Mouse (Mus musculus): ENCODE measurements around the gene Fgfr1op2. TPM values are rescaled to one million over a fixed set of nuclear protein-coding genes. Genes with fewer than 3 reads are reported as not detected.

The Fgfr1op2 gene
- polyA plus RNA-seq (2011; ENCODE audit: insufficient read depth, insufficient read length, low read depth, missing spikeins) = 56.7 and 71.5 TPM in 2 replicates

DNA sequence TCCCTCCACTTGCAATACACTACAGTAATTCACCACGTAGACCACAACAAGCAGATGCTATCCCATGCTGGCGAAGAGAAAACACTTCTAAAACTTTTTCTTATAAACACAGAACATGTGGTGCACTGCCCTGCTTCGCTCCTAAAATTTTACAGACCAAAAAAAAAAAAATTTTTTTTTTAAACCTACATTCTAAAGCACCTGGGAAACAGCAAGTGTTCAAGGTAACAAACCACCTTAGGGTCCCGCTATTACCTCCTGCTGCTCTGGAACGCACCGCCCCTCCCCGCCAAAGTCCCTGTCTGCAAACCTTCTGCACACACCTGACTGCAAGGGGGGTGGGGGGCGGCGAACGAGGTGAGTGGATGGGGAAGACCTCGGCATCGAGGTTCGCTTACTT lies at the start of gene Fgfr1op2:
Gene Fgfr1op2, plus strand, starts transcription at position 301 of the 400 bp plus-strand sequence.
- peak within 1 kb of the TSS; percentile 62 for H3K27ac ChIP-seq (ENCODE audit: insufficient read depth, low read length)
- H3K4me3 ChIP-seq (ENCODE audit: low read depth, low read length) = peak within 1 kb of the TSS; percentile 98
- peak within 1 kb of the TSS; percentile 88 for H3K9ac ChIP-seq (ENCODE audit: low read depth, poor library complexity, severe bottlenecking)
- H3K4me1 ChIP-seq (ENCODE audit: control insufficient read depth, insufficient read depth, low read length) = peaks cover 3% of the 10 kb centered on the region
- no peak for TF ChIP-seq EP300 (IDR thresholded peaks at IDR 0.05; ENCODE audit: insufficient read depth, low read depth, low read length)
- no peak for TF ChIP-seq POLR2A (IDR thresholded peaks at IDR 0.05; ENCODE audit: insufficient read depth, low read length)
- TF ChIP-seq CTCF (IDR thresholded peaks at IDR 0.05; ENCODE audit: low read depth, low read length) = no peak
- H3K27me3 ChIP-seq (ENCODE audit: control insufficient read depth, insufficient read depth, low read length, poor library complexity, severe bottlenecking) = no peaks in the 10 kb centered on the region
- H3K9me3 ChIP-seq (replicated peaks; ENCODE audit: control insufficient read depth, insufficient read depth, low read length, poor library complexity, severe bottlenecking) = no peaks in the 10 kb centered on the region
- peaks cover 7% of the 10 kb centered on the region for H3K36me3 ChIP-seq (ENCODE audit: control insufficient read depth, insufficient read depth, low read length, poor library complexity, severe bottlenecking)

DNA sequence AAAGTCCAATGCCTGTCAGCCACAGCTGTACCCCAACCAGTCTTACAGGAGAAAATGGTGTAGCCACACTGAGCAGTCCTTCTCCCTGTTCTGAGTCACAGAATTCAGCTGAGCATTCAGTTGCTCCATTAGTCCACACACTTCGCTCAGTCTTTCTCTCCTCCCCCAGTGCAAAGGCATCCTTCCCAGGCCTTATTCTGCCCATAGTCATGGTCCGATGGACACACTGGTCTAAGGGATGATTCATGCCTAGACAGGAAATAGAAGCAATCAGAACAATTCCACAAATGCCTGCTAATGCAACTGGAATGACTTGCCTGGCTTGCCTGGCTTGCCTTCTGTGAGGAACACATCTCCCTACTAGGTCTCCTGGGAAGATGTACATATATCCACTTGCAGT lies 49.5 kb upstream of the Fgfr1op2 start:
- H3K4me3 ChIP-seq (ENCODE audit: low read depth, low read length) = no peak overlapping the region
- H3K27me3 ChIP-seq (ENCODE audit: control insufficient read depth, insufficient read depth, low read length, poor library complexity, severe bottlenecking) = no peaks in the 10 kb centered on the region
- H3K36me3 ChIP-seq (ENCODE audit: control insufficient read depth, insufficient read depth, low read length, poor library complexity, severe bottlenecking) = no peaks in the 10 kb centered on the region
- no peak overlapping the region for H3K27ac ChIP-seq (ENCODE audit: insufficient read depth, low read length)
- H3K9ac ChIP-seq (ENCODE audit: low read depth, poor library complexity, severe bottlenecking) = no peak overlapping the region
- no peaks in the 10 kb centered on the region for H3K4me1 ChIP-seq (ENCODE audit: control insufficient read depth, insufficient read depth, low read length)
- TF ChIP-seq EP300 (IDR thresholded peaks at IDR 0.05; ENCODE audit: insufficient read depth, low read depth, low read length) = no peak
- no peak for TF ChIP-seq CTCF (IDR thresholded peaks at IDR 0.05; ENCODE audit: low read depth, low read length)
- no peak for TF ChIP-seq POLR2A (IDR thresholded peaks at IDR 0.05; ENCODE audit: insufficient read depth, low read length)
- no peaks in the 10 kb centered on the region for H3K9me3 ChIP-seq (replicated peaks; ENCODE audit: control insufficient read depth, insufficient read depth, low read length, poor library complexity, severe bottlenecking)

DNA sequence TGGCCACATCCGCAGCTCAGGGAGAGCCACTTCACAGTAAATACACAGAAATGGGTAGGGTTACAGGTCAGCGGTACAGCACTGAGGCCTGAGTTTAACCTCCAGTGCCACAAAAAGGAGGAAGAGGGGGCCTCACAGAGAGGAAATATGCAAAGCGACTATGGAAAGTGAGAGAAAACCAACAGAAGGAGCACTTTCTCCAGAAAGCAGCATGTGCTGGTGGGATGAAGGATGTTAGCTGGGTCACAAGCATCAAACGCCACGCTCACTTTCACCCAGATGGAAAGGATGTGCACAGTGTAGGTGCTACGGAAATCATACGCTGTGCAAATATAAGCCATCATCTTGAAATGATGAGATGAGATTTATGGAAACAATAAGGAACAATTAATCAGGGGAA lies 46.6 kb upstream of the Fgfr1op2 start:
- Histone ChIP-seq H3K36me3 (ENCODE audit: control insufficient read depth, insufficient read depth, low read length, poor library complexity, severe bottlenecking) (no peaks in the 10 kb centered on the region), H3K27ac (ENCODE audit: insufficient read depth, low read length) (no peak overlapping the region), H3K27me3 (ENCODE audit: control insufficient read depth, insufficient read depth, low read length, poor library complexity, severe bottlenecking) (no peaks in the 10 kb centered on the region), H3K9me3 (replicated peaks; ENCODE audit: control insufficient read depth, insufficient read depth, low read length, poor library complexity, severe bottlenecking) (no peaks in the 10 kb centered on the region), H3K4me1 (ENCODE audit: control insufficient read depth, insufficient read depth, low read length) (no peaks in the 10 kb centered on the region), H3K4me3 (ENCODE audit: low read depth, low read length) (no peak overlapping the region), H3K9ac (ENCODE audit: low read depth, poor library complexity, severe bottlenecking) (no peak overlapping the region)
- TF ChIP-seq POLR2A (IDR thresholded peaks at IDR 0.05; ENCODE audit: insufficient read depth, low read length) = no peak
- TF ChIP-seq CTCF (IDR thresholded peaks at IDR 0.05; ENCODE audit: low read depth, low read length) = no peak
- no peak for TF ChIP-seq EP300 (IDR thresholded peaks at IDR 0.05; ENCODE audit: insufficient read depth, low read depth, low read length)

DNA sequence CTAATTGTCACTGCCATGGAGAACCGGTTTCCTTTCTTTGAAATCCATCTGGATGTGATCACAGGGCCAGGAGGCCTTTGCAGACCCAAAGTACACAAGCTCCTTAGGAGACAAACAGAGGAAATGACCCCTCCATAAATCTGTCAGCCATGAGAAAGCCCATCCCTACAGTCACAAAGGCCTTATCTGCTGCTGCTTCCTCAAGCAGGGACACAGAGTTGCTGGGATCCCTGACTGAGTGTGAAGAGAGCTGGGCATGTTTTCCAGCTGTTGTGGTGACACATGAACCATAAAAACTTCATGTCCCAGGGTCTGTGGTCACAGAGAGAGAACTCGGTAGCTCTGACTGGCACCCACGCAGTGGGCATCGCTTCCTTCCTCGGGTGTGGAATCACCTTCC lies 46.2 kb upstream of the Fgfr1op2 start:
- no peak overlapping the region for H3K4me3 ChIP-seq (ENCODE audit: low read depth, low read length)
- no peak overlapping the region for H3K27ac ChIP-seq (ENCODE audit: insufficient read depth, low read length)
- no peak overlapping the region for H3K9ac ChIP-seq (ENCODE audit: low read depth, poor library complexity, severe bottlenecking)
- H3K4me1 ChIP-seq (ENCODE audit: control insufficient read depth, insufficient read depth, low read length) = no peaks in the 10 kb centered on the region
- no peak for TF ChIP-seq POLR2A (IDR thresholded peaks at IDR 0.05; ENCODE audit: insufficient read depth, low read length)
- TF ChIP-seq CTCF (IDR thresholded peaks at IDR 0.05; ENCODE audit: low read depth, low read length) = no peak
- no peak for TF ChIP-seq EP300 (IDR thresholded peaks at IDR 0.05; ENCODE audit: insufficient read depth, low read depth, low read length)
- H3K9me3 ChIP-seq (replicated peaks; ENCODE audit: control insufficient read depth, insufficient read depth, low read length, poor library complexity, severe bottlenecking) = no peaks in the 10 kb centered on the region; the same call in 1 of the 2 replicates
- no peaks in the 10 kb centered on the region for H3K36me3 ChIP-seq (ENCODE audit: control insufficient read depth, insufficient read depth, low read length, poor library complexity, severe bottlenecking)
- H3K27me3 ChIP-seq (ENCODE audit: control insufficient read depth, insufficient read depth, low read length, poor library complexity, severe bottlenecking) = no peaks in the 10 kb centered on the region

DNA sequence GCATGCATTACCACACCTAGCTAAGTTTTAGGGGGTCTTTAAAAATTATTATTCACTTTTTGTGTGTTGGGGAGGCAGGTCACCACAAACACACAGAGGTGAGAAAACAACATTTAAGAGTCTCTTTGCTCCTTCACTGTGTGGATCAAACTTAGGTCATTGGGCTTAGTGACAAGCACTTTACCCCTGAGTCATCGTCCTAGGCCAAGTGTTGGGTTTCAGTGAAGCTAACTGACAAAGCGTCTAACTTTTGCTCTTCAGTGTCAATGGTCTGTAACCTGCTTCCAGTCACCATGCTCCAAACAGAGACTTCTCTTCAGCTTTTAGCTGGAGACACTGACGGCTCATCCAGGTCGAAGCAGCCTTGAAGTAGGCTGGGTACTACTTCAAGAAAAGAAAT lies 43.9 kb upstream of the Fgfr1op2 start:
- Histone ChIP-seq H3K9me3 (replicated peaks; ENCODE audit: control insufficient read depth, insufficient read depth, low read length, poor library complexity, severe bottlenecking) (no peaks in the 10 kb centered on the region; the same call in 1 of the 2 replicates), H3K4me1 (ENCODE audit: control insufficient read depth, insufficient read depth, low read length) (no peaks in the 10 kb centered on the region), H3K36me3 (ENCODE audit: control insufficient read depth, insufficient read depth, low read length, poor library complexity, severe bottlenecking) (no peaks in the 10 kb centered on the region), H3K27me3 (ENCODE audit: control insufficient read depth, insufficient read depth, low read length, poor library complexity, severe bottlenecking) (no peaks in the 10 kb centered on the region), H3K9ac (ENCODE audit: low read depth, poor library complexity, severe bottlenecking) (no peak overlapping the region), H3K27ac (ENCODE audit: insufficient read depth, low read length) (no peak overlapping the region), H3K4me3 (ENCODE audit: low read depth, low read length) (no peak overlapping the region)
- TF ChIP-seq POLR2A (IDR thresholded peaks at IDR 0.05; ENCODE audit: insufficient read depth, low read length) = no peak
- TF ChIP-seq CTCF (IDR thresholded peaks at IDR 0.05; ENCODE audit: low read depth, low read length) = no peak
- TF ChIP-seq EP300 (IDR thresholded peaks at IDR 0.05; ENCODE audit: insufficient read depth, low read depth, low read length) = no peak

DNA sequence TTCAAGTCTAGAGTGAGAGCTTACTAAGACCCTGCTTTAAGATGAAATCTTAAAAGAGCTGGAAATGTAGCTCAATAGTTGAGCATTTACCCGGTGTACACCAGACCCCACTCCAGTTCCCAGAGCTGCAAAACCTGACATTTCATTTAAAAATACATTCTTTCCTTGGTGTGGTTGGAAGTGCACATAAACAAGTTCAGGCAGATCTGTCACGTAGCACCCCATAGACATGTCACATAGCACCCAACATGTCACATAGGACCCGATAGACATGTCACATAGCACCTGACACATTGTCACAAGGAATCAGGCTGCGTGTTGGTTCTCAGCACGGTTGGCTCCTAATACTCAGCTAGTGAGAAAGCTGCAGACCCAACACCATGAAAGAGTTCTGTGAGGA lies 41.5 kb upstream of the Fgfr1op2 start:
- no peak for TF ChIP-seq CTCF (IDR thresholded peaks at IDR 0.05; ENCODE audit: low read depth, low read length)
- H3K4me1 ChIP-seq (ENCODE audit: control insufficient read depth, insufficient read depth, low read length) = no peaks in the 10 kb centered on the region
- H3K36me3 ChIP-seq (ENCODE audit: control insufficient read depth, insufficient read depth, low read length, poor library complexity, severe bottlenecking) = no peaks in the 10 kb centered on the region
- H3K4me3 ChIP-seq (ENCODE audit: low read depth, low read length) = no peak overlapping the region
- H3K9ac ChIP-seq (ENCODE audit: low read depth, poor library complexity, severe bottlenecking) = no peak overlapping the region
- no peak overlapping the region for H3K27ac ChIP-seq (ENCODE audit: insufficient read depth, low read length)
- H3K27me3 ChIP-seq (ENCODE audit: control insufficient read depth, insufficient read depth, low read length, poor library complexity, severe bottlenecking) = no peaks in the 10 kb centered on the region
- no peaks in the 10 kb centered on the region; the same call in 1 of the 2 replicates for H3K9me3 ChIP-seq (replicated peaks; ENCODE audit: control insufficient read depth, insufficient read depth, low read length, poor library complexity, severe bottlenecking)
